Mouse (Mus musculus) left cerebral cortex, postnatal 4 days (tissue): ENCODE data around the gene Tent5a. TPM values are rescaled to one million over a fixed set of nuclear protein-coding genes. Genes with fewer than 3 reads are reported as not detected.

Experiments used
- DNase-seq: peaks from one replicate; pipeline ENCODE4 v3.0.0-alpha.2; 2022
- intact Hi-C: fragments of 180-260 bp; cut with DNase I; formaldehyde crosslinking; loops from one replicate; pipeline ENCODE4 v1.15.1; 2025
- total RNA-seq, 2 experiments: library from RNA; stranded (reverse); gene quantifications; 2 replicates each; pipeline ENCODE4 v1.2.3; 2021

Gene Tent5a
- total RNA-seq, 2 experiments from 2014 or later: 2.0 to 2.1 TPM

GRCm38 (mm10) chr9:85320167-85320951 lies 6.8 kb downstream of the Tent5a start:
- DNase-seq: no peak
- intact Hi-C loops: loop anchor here (10.0 kb wide), 1 partner anchor 374 kb away; no protein-coding TSS in a partner anchor

- intact Hi-C loops: no loop called here
- no peak for DNase-seq
These were observed 11.0 kb downstream of the Tent5a start for GRCm38 (mm10) chr9:85316122-85316521.

- intact Hi-C loops: no loop called here
- no peak for DNase-seq
These were observed 14.7 kb downstream of the Tent5a start, which contains the start of gene Gm11114 for GRCm38 (mm10) chr9:85312473-85312872. TSS of gene Gm11114 (plus strand) at chr9:85312773.

- DNase-seq: no peak
- intact Hi-C loops: no loop called here
These were observed 23.8 kb downstream of the Tent5a start for GRCm38 (mm10) chr9:85303378-85303777.

GRCm38 (mm10) chr9:85302849-85303248 lies 24.3 kb downstream of the Tent5a start:
- intact Hi-C loops: no loop called here
- no peak for DNase-seq

GRCm38 (mm10) chr9:85274114-85274513 lies 53.0 kb downstream of the Tent5a start:
- intact Hi-C loops: no loop called here
- DNase-seq: no peak

Other genes starting within 250 kb of the Tent5a start
- gene Gm11114, start 14.6 kb downstream of the Tent5a start, total RNA-seq: not detected